Mouse (Mus musculus) MEL (cell line): ENCODE measurements around the gene 3110082I17Rik. TPM values are rescaled to one million over a fixed set of nuclear protein-coding genes. Genes with fewer than 3 reads are reported as not detected.

Source experiments
- DNase-seq: peaks from one replicate; pipeline ENCODE4 v3.0.0; 2011; ENCODE audit warnings: low read depth, low spot score
- H3K27ac ChIP-seq: 2 replicates; pipeline ENCODE4 v1.5.1; 2012; ENCODE audit warnings: low read depth, mild to moderate bottlenecking, control low read depth, low read length, moderate library complexity; ENCODE audit not compliant: control insufficient read depth
- H3K27me3 ChIP-seq, 2 experiments: fragments of 150-350 bp in 1 of 2; sonication (generic) in 1 of 2; 2 replicates each; pipeline ENCODE4 v1.6.1; 2012; ENCODE audit warnings: low read length in 2 of 2, mild to moderate bottlenecking in 2 of 2, improper control_type of control experiment in 1 of 2, moderate library complexity in 1 of 2; ENCODE audit not compliant: insufficient read depth in 2 of 2, control insufficient read depth in 1 of 2
- H3K36me3 ChIP-seq, 2 experiments: 2 replicates each; pipeline ENCODE4 v1.6.1; 2012 to 2014; ENCODE audit warnings: low read length in 2 of 2, improper control_type of control experiment in 1 of 2, inconsistent platforms in 1 of 2, mild to moderate bottlenecking in 1 of 2; ENCODE audit not compliant: insufficient read depth in 2 of 2, control insufficient read depth in 1 of 2
- H3K4me1 ChIP-seq, 2 experiments: fragments of 150-350 bp in 1 of 2; sonication (generic) in 1 of 2; 2 replicates each; pipeline ENCODE4 v1.6.1; 2012; ENCODE audit warnings: low read length in 2 of 2, improper control_type of control experiment in 1 of 2, mild to moderate bottlenecking in 1 of 2; ENCODE audit not compliant: insufficient read depth in 2 of 2, control insufficient read depth in 1 of 2
- H3K4me3 ChIP-seq, 2 experiments: fragments of 150-350 bp in 1 of 2; sonication (generic) in 1 of 2; 2 replicates each; pipeline ENCODE4 v1.5.1; 2012; ENCODE audit warnings: low read depth in 2 of 2, low read length in 2 of 2, mild to moderate bottlenecking in 2 of 2, moderate library complexity in 2 of 2, control low read depth in 1 of 2, improper control_type of control experiment in 1 of 2; ENCODE audit not compliant: control insufficient read depth in 1 of 2, insufficient read depth in 1 of 2
- H3K79me2 ChIP-seq: 2 replicates; pipeline ENCODE4 v1.6.1; 2012; ENCODE audit warnings: mild to moderate bottlenecking, low read length, moderate library complexity; ENCODE audit not compliant: control insufficient read depth, poor library complexity, insufficient read depth
- H3K9ac ChIP-seq: 2 replicates; pipeline ENCODE4 v1.6.1; 2012; ENCODE audit warnings: low read depth, mild to moderate bottlenecking, control low read depth, low read length, moderate library complexity; ENCODE audit not compliant: control insufficient read depth, poor library complexity, severe bottlenecking
- H3K9me3 ChIP-seq: fragments of 150-350 bp; sonication (generic); replicated peaks from 2 replicates; pipeline ENCODE4 v1.6.1; 2012; ENCODE audit warnings: mild to moderate bottlenecking, low read length, improper control_type of control experiment, moderate library complexity; ENCODE audit not compliant: insufficient read depth
- BHLHE40 ChIP-seq: IDR thresholded peaks from 2 replicates; pipeline ENCODE4 v1.6.1; 2012; ENCODE audit warnings: low read depth, mild to moderate bottlenecking, inconsistent platforms, low read length, improper control_type of control experiment, borderline replicate concordance
- CHD1 ChIP-seq: IDR thresholded peaks from 2 replicates; pipeline ENCODE4 v1.6.1; 2012; ENCODE audit warnings: low read depth, mild to moderate bottlenecking, inconsistent platforms, low read length, improper control_type of control experiment
- CTCF ChIP-seq, 3 experiments: IDR thresholded peaks in 2 of 3; conservative IDR thresholded peaks in 1 of 3; 2 replicates each; pipeline ENCODE4 v1.5.1; 2011 to 2012; ENCODE audit warnings: low read length in 3 of 3, low read depth in 2 of 3, mild to moderate bottlenecking in 2 of 3, improper control_type of control experiment in 1 of 3, inconsistent platforms in 1 of 3, mixed read lengths in 1 of 3, moderate library complexity in 1 of 3; ENCODE audit not compliant: control insufficient read depth in 1 of 3, insufficient read depth in 1 of 3, poor library complexity in 1 of 3, severe bottlenecking in 1 of 3
- E2F4 ChIP-seq: IDR thresholded peaks from 2 replicates; pipeline ENCODE4 v1.6.1; 2011; ENCODE audit warnings: low read depth, low read length, improper control_type of control experiment, borderline replicate concordance
- EP300 ChIP-seq, 2 experiments: IDR thresholded peaks; 2 replicates each; pipeline ENCODE4 v1.6.1; 2011; ENCODE audit warnings: improper control_type of control experiment in 2 of 2, low read length in 2 of 2, low read depth in 1 of 2, mild to moderate bottlenecking in 1 of 2
- GABPA ChIP-seq: IDR thresholded peaks from 2 replicates; pipeline ENCODE4 v1.6.1; 2012; ENCODE audit warnings: low read depth, mild to moderate bottlenecking, inconsistent platforms, low read length, improper control_type of control experiment, moderate library complexity
- JUND ChIP-seq: IDR thresholded peaks from 2 replicates; pipeline ENCODE4 v1.6.1; 2011; ENCODE audit warnings: low read depth, mild to moderate bottlenecking, improper control_type of control experiment, low read length
- KAT2A ChIP-seq: conservative IDR thresholded peaks from 2 replicates; pipeline ENCODE4 v1.6.1; 2012; ENCODE audit warnings: low read depth, low read length, improper control_type of control experiment, inconsistent platforms
- MYB ChIP-seq: IDR thresholded peaks from 2 replicates; pipeline ENCODE4 v1.6.1; 2011; ENCODE audit warnings: mild to moderate bottlenecking, low read depth, low read length, improper control_type of control experiment
- MYC ChIP-seq: IDR thresholded peaks from 2 replicates; pipeline ENCODE4 v1.6.1; 2011; ENCODE audit warnings: low read depth, mild to moderate bottlenecking, low read length, improper control_type of control experiment, moderate library complexity
- NELFE ChIP-seq: IDR thresholded peaks from 2 replicates; pipeline ENCODE4 v1.6.1; 2011; ENCODE audit warnings: low read depth, low read length, improper control_type of control experiment
- POLR2AphosphoS2 ChIP-seq: IDR thresholded peaks from 2 replicates; pipeline ENCODE4 v1.6.1; 2011; ENCODE audit warnings: low read length, improper control_type of control experiment
- RAD21 ChIP-seq: IDR thresholded peaks from 2 replicates; pipeline ENCODE4 v1.6.1; 2011; ENCODE audit warnings: mild to moderate bottlenecking, low read depth, low read length, improper control_type of control experiment
- RCOR1 ChIP-seq: IDR thresholded peaks from 2 replicates; pipeline ENCODE4 v1.6.1; 2012; ENCODE audit warnings: low read depth, mild to moderate bottlenecking, inconsistent platforms, low read length, improper control_type of control experiment
- SIN3A ChIP-seq: IDR thresholded peaks from 2 replicates; pipeline ENCODE4 v1.6.1; 2012; ENCODE audit warnings: low read length, improper control_type of control experiment, inconsistent platforms
- SMC3 ChIP-seq: IDR thresholded peaks from 2 replicates; pipeline ENCODE4 v1.6.1; 2011; ENCODE audit warnings: low read depth, low read length, improper control_type of control experiment
- TBP ChIP-seq: IDR thresholded peaks from 2 replicates; pipeline ENCODE4 v1.8.0; 2011; ENCODE audit warnings: low read depth, low read length, improper control_type of control experiment
- ZC3H11A ChIP-seq: IDR thresholded peaks from 2 replicates; pipeline ENCODE4 v1.6.1; 2012; ENCODE audit warnings: low read depth, mild to moderate bottlenecking, inconsistent platforms, low read length, improper control_type of control experiment
- ZMIZ1 ChIP-seq: IDR thresholded peaks from 2 replicates; pipeline ENCODE4 v1.6.1; 2012; ENCODE audit warnings: low read depth, mild to moderate bottlenecking, inconsistent platforms, low read length, improper control_type of control experiment, moderate library complexity
- polyA plus RNA-seq, 2 experiments: library from polyadenylated mRNA; stranded (reverse) in 1 of 2; unstranded in 1 of 2; fragments of >175 nt in 1 of 2; fragments of >200 nt in 1 of 2; gene quantifications; 2 replicates each; pipeline versions ENCODE4 v1.2.1 to v1.2.4; 2012; ENCODE audit warnings: low replicate concordance in 2 of 2, low read depth in 1 of 2; ENCODE audit not compliant: insufficient read length in 2 of 2, insufficient read depth in 1 of 2, missing spikeins in 1 of 2
- total RNA-seq: library from RNA; depleted of rRNA; stranded (reverse); fragments of 300-350 nt; gene quantifications from 2 replicates; pipeline ENCODE4 v1.2.3, GENCODE M21; 2012

3110082I17Rik gene
- total and polyA plus RNA-seq, 3 experiments = 58.1 to 79.5 TPM; not detected in 1

DNA sequence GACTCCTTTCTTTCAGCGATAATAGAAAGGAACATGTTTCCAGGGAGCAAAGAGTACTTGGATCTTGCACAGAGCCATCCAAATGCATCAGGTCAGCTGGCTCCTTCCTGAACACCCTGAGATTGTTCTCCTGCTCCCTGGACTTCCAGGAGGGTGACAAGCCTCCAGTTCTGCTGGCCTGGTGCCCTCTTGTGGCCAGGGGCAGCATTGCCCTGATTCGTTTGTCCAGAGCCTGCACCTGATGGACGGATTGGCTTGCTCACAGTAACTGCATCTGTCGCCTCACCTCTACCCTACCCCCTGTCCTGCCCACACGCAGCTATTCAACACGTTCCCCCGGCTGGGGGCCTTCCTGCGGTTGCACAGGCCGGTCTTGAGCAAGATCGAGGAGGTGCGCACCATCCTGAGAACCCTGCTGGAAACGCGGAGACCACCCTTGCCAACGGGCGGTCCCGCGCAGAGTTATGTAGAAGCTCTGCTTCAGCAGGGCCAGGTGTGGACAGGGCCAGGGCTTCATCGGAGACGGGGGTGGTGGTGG, 105.0 kb downstream of the 3110082I17Rik start:
- H3K27me3 ChIP-seq = no peaks in the 10 kb centered on the region
- no peaks in the 10 kb centered on the region for H3K36me3 ChIP-seq
- H3K9me3 ChIP-seq = no peaks in the 10 kb centered on the region
- H3K27ac ChIP-seq = no peak overlapping the region
- H3K4me1 ChIP-seq = no peaks in the 10 kb centered on the region
- H3K79me2 ChIP-seq = no peaks in the 10 kb centered on the region
- H3K9ac ChIP-seq = no peak overlapping the region
- H3K4me3 ChIP-seq = no peak overlapping the region
- peak; percentile 68 for DNase-seq
- TF ChIP-seq CHD1 (no peak), ZMIZ1 (no peak), SMC3 (peak; percentile 82), CTCF (IDR thresholded peaks at IDR 0.05 in 2 of 3, conservative IDR thresholded peaks at IDR 0.05 in 1 of 3; ENCODE audit: control insufficient read depth in 1 of 3, insufficient read depth in 1 of 3, low read depth in 2 of 3, low read length in 3 of 3, poor library complexity in 1 of 3, severe bottlenecking in 1 of 3) (peak; percentile 88 to 99 (median 98)), EP300 (IDR thresholded peaks at IDR 0.05; ENCODE audit: low read depth in 1 of 2, low read length in 2 of 2) (no peak), POLR2AphosphoS2 (no peak), KAT2A (no peak), MYB (no peak), NELFE (no peak), MYC (no peak), ZC3H11A (peak; percentile 50), BHLHE40 (no peak; the same call in 1 of the 2 replicates), SIN3A (no peak), RAD21 (peak; percentile 72), E2F4 (no peak), JUND (no peak)
- TF ChIP-seq, all 39 proteins: peak for 4

DNA sequence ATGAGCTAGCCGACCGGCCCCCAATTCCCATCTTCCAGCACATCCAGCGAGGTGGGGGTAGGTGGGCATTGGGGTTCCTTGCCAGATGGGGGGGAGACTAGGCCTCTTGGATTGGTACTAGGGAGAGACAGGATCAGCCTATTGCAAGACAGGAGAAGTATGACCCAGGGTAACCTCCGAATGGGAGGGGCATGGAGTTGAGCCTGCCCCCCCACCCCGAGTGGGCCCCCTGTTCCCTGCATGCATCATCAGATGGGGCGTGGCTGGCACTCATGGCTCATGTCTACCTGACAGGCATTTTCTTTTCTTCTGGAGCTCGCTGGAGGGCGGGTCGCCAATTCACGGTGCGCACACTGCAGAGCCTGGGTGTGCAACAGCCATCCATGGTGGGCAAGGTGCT, 106.4 kb downstream of the 3110082I17Rik start:
- no peaks in the 10 kb centered on the region for H3K4me1 ChIP-seq
- no peak overlapping the region for H3K9ac ChIP-seq
- no peaks in the 10 kb centered on the region for H3K27me3 ChIP-seq
- H3K4me3 ChIP-seq = no peak overlapping the region
- no peak overlapping the region for H3K27ac ChIP-seq
- no peaks in the 10 kb centered on the region for H3K79me2 ChIP-seq
- DNase-seq = no peak
- H3K9me3 ChIP-seq = no peaks in the 10 kb centered on the region
- H3K36me3 ChIP-seq = no peaks in the 10 kb centered on the region
- TF ChIP-seq TBP = no peak
- TF ChIP-seq RCOR1 = no peak
- no peak for TF ChIP-seq GABPA
